Mouse (Mus musculus): ENCODE measurements around the gene Sec24c. TPM values are rescaled to one million over a fixed set of nuclear protein-coding genes. Genes with fewer than 3 reads are reported as not detected.

The Sec24c gene
- polyA plus RNA-seq, 1 experiment from 2014 or later: 37.6 TPM

DNA sequence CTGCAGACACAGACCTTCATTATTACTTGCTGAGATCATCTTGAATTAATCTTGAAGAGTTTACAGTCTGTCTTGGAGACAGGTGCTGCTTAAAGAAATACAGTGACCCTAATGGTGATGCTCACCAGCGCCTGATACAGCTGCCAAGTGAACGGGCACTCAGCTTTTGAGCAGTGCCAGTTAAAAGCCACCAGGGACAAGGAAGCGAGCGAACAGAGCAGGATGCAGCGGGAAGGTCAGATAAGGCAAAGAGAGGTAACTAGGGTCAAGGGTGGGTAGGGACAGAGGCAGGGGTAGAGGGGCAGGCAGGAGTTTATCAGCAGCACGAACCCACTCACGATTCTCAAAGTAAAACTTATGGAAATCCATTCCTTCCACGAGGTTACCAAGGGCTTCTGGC lies 64.4 kb downstream of the Sec24c start:
- Histone ChIP-seq H3K9ac (replicated peaks; ENCODE audit: low read depth) (no peak overlapping the region), H3K27me3 (replicated peaks; ENCODE audit: insufficient read depth, low read length) (no peaks in the 10 kb centered on the region), H3K9me3 (ENCODE audit: low read length) (no peaks in the 10 kb centered on the region), H3K27ac (ENCODE audit: low read length) (no peak overlapping the region), H3K4me3 (ENCODE audit: low read depth, low read length) (no peak overlapping the region), H3K36me3 (ENCODE audit: insufficient read depth, low read length) (peaks cover 5% of the 10 kb centered on the region; the same call in 1 of the 2 replicates), H3K4me1 (ENCODE audit: insufficient read depth, low read depth, low read length) (peaks cover 1% of the 10 kb centered on the region; the same call in 1 of the 2 replicates), H3K4me2 (replicated peaks; ENCODE audit: low read depth, low read length) (no peak overlapping the region)
- ATAC-seq (no peak), DNase-seq (ENCODE audit: low spot score) (no peak)
- no peak for TF ChIP-seq CTCF (IDR thresholded peaks at IDR 0.05)
- TF ChIP-seq EP300 (IDR thresholded peaks at IDR 0.05): no peak
- 83% methylated on average over 8 of the region's 8 CpGs for WGBS

DNA sequence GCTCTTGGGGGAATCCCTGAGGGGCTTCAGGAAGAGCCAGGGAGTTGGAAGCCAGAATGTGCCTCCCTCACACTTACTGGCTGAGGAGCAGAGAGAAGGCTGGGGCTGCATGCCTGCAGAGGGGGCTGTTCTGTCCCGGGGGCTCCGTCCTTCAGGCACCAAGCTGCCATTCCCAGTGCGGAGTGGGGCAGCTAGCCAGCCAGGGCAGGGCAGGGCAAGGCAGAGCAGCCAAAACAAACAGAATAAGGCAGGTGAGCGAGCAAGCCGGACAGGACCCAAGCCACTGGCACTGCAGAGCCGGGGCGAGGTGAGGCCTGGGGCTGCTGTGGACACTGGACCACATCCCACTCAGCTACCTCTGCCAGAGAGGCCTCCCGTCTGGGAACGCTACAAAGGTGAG lies 67.2 kb downstream of the Sec24c start:
- WGBS: 56% methylated on average over 9 of the region's 9 CpGs
- H3K27me3 ChIP-seq (replicated peaks; ENCODE audit: insufficient read depth, low read length): no peaks in the 10 kb centered on the region
- no peaks in the 10 kb centered on the region for H3K4me1 ChIP-seq (ENCODE audit: insufficient read depth, low read depth, low read length)
- peak; percentile 63 for ATAC-seq
- no peak overlapping the region for H3K27ac ChIP-seq (ENCODE audit: low read length)
- no peaks in the 10 kb centered on the region for H3K9me3 ChIP-seq (ENCODE audit: low read length)
- peaks cover 6% of the 10 kb centered on the region; the same call in 1 of the 2 replicates for H3K36me3 ChIP-seq (ENCODE audit: insufficient read depth, low read length)
- no peak overlapping the region for H3K4me3 ChIP-seq (ENCODE audit: low read depth, low read length)
- no peak overlapping the region for H3K4me2 ChIP-seq (replicated peaks; ENCODE audit: low read depth, low read length)
- H3K9ac ChIP-seq (replicated peaks; ENCODE audit: low read depth): no peak overlapping the region
- peak; percentile 52 for DNase-seq (ENCODE audit: low spot score)
- TF ChIP-seq CTCF (IDR thresholded peaks at IDR 0.05): no peak
- no peak for TF ChIP-seq EP300 (IDR thresholded peaks at IDR 0.05)

DNA sequence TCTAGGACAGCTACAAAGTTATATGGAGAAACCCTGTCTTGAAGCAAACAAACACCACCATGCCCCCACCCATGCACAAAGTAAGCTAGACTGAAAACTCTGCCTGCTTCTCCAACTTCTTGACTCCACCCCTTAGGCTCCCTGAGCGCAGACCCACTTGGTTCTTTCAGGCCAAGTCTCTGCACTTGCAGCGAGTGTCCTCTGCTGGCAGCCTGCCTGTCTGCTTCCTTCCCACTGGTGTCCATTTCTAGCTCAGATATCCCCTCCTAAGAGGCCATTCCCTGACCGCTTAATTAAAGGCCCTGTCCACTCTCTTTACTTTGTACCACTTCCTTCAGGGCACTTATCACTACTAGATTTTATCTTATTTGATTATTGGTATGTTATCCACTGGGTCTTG lies 69.5 kb downstream of the Sec24c start:
- Histone ChIP-seq H3K27me3 (replicated peaks; ENCODE audit: insufficient read depth, low read length) (no peaks in the 10 kb centered on the region), H3K27ac (ENCODE audit: low read length) (no peak overlapping the region), H3K4me1 (ENCODE audit: insufficient read depth, low read depth, low read length) (no peaks in the 10 kb centered on the region), H3K4me2 (replicated peaks; ENCODE audit: low read depth, low read length) (no peak overlapping the region), H3K9me3 (ENCODE audit: low read length) (no peaks in the 10 kb centered on the region), H3K9ac (replicated peaks; ENCODE audit: low read depth) (no peak overlapping the region), H3K36me3 (ENCODE audit: insufficient read depth, low read length) (peaks cover 4% of the 10 kb centered on the region; the same call in 1 of the 2 replicates), H3K4me3 (ENCODE audit: low read depth, low read length) (no peak overlapping the region)
- ATAC-seq: 0 out of 2 replicates have a peak, but pooled peaks have one; percentile 14
- TF ChIP-seq CTCF (IDR thresholded peaks at IDR 0.05) (peak; percentile 47), EP300 (IDR thresholded peaks at IDR 0.05) (no peak)
- 41% methylated on average over 3 of the region's 3 CpGs for WGBS
- no peak for DNase-seq (ENCODE audit: low spot score)

Small RNA genes lying within 50 kb of the gene (microRNA-seq; reads per million reads assigned to microRNA genes)
- 2.7 reads per million, percentile 5 among the genes with 10 or more reads in this experiment for gene Mir6946

Other genes starting within 250 kb of the Sec24c start
- gene Cfap70, start 222.1 kb upstream of the Sec24c start, polyA plus RNA-seq (2015; fragmentation: Nextera tagmentation; extraction: Ambion mirVana): 3.7 and 4.0 TPM in 2 replicates
- 52.9 and 56.9 TPM in 2 replicates for gene Anxa7, start 194.2 kb upstream of the Sec24c start, polyA plus RNA-seq (2015; fragmentation: Nextera tagmentation; extraction: Ambion mirVana)
- gene Mss51, start 177.4 kb upstream of the Sec24c start, polyA plus RNA-seq (2015; fragmentation: Nextera tagmentation; extraction: Ambion mirVana): 0.20 and 0.38 TPM in 2 replicates
- 24.2 and 26.6 TPM in 2 replicates for gene Ppp3cb, start 127.7 kb upstream of the Sec24c start, polyA plus RNA-seq (2015; fragmentation: Nextera tagmentation; extraction: Ambion mirVana)
- gene Usp54, start 33.2 kb upstream of the Sec24c start, polyA plus RNA-seq (2015; fragmentation: Nextera tagmentation; extraction: Ambion mirVana): 3.9 and 5.0 TPM in 2 replicates
- gene Myoz1, start 17.8 kb upstream of the Sec24c start, polyA plus RNA-seq (2015; fragmentation: Nextera tagmentation; extraction: Ambion mirVana): 0.38 and 0.40 TPM in 2 replicates
- 0.63 and 0.96 TPM in 2 replicates for gene Synpo2l, start 6.0 kb upstream of the Sec24c start, polyA plus RNA-seq (2015; fragmentation: Nextera tagmentation; extraction: Ambion mirVana)
- gene Fut11, start 20.7 kb downstream of the Sec24c start, polyA plus RNA-seq (2015; fragmentation: Nextera tagmentation; extraction: Ambion mirVana): 24.2 and 26.3 TPM in 2 replicates
- 109 and 114 TPM in 2 replicates for gene Chchd1, start 28.7 kb downstream of the Sec24c start, polyA plus RNA-seq (2015; fragmentation: Nextera tagmentation; extraction: Ambion mirVana)
- 21.7 and 24.1 TPM in 2 replicates for gene Zswim8, start 33.2 kb downstream of the Sec24c start, polyA plus RNA-seq (2015; fragmentation: Nextera tagmentation; extraction: Ambion mirVana)
- 12.9 and 15.6 TPM in 2 replicates for gene Ndst2, start 60.3 kb downstream of the Sec24c start, polyA plus RNA-seq (2015; fragmentation: Nextera tagmentation; extraction: Ambion mirVana)
- gene Camk2g, start 119.8 kb downstream of the Sec24c start, polyA plus RNA-seq (2015; fragmentation: Nextera tagmentation; extraction: Ambion mirVana): 36.6 and 40.2 TPM in 2 replicates
- 1.0 and 1.7 TPM in 2 replicates for gene Plau, start 162.4 kb downstream of the Sec24c start, polyA plus RNA-seq (2015; fragmentation: Nextera tagmentation; extraction: Ambion mirVana)

Data from lung, postnatal 0 days (tissue).